Mouse (Mus musculus) MEL-GATA-1-ER (cell line): ENCODE results near the gene Bach2.

Source experiments
- DNase-seq: peaks from one replicate; pipeline ENCODE4 v3.0.0-alpha.2; 2012; ENCODE audit warnings: low read depth; ENCODE audit errors: extremely low read depth

Gene Bach2

DNA sequence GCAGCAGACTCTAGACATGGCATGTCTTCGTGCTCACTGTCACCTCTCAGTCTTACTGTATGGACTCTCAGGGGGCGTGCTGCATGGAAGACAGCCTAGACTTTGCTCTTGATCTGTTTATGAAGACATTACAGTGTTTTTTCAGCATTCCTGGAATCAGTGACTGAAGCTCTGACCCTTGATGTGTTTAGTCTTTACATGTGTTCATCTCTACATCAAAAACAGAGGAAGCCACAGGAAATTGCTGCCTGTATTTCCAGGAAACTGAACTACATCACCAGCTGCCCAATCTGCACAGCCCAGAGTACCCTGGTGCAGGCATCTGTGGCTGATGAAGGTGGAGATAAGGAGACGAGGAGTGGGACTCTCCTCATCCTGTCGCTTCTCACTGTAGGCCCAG lies 52.8 kb downstream of the Bach2 start:
- no peak for DNase-seq

DNA sequence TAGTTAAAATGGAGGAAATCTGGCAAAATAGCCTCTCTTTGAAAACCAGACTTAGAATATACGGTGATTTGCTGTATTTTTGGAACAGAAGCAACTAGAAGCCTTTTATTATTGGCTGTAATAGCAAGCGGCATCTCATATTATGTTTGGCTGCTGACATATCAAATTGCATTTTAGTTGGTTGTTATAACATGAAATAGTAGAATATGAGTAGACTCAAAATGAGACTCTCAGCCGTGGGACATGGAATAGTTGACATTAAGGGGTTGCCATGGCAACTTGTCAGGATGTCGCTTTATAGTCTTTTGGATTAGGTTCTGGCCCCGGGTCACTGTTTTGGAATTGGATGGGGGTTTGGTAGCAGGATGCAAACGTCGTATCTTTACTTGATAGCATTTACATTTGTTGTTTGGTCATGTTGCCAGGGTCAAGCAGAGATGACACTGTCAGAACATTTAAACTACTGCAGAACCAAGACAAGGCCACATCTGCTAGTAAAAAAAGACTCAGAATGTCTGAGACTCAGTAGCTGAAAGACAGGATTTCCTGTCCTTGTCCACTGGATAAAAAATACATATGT lies 55.2 kb downstream of the Bach2 start:
- no peak for DNase-seq

DNA sequence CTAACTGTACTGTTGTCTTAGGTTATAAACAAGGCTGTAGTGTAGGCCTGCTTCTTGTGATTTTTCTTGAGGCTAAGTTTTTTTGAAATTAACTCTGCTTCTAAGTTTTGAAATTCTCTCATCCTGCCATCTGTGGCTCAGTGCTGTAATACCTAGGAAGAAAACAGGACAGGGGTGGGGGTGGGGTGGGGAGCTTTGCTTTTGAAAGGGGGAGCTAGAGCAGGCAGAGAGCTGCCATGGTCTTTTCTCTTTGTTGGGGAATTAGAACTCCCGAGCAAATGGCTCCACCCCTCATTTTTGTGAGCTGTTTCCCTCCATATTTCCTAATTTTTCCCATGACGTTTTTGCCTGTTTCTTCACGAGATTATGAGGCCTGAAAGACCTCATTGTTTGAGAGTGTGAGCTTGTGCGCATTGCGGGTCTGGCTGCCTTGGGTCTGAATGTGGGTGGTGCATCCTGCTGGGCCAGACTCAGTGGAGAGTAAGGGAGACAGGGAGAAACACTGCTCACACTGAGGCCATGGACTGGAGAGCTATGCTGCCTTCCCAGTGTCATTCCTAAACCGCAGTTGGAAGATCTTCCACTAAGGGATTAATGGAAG lies 58.6 kb downstream of the Bach2 start:
- DNase-seq = no peak

GRCm38 (mm10) chr4:32299221-32299620 lies 60.6 kb downstream of the Bach2 start:
- no peak for DNase-seq

DNA sequence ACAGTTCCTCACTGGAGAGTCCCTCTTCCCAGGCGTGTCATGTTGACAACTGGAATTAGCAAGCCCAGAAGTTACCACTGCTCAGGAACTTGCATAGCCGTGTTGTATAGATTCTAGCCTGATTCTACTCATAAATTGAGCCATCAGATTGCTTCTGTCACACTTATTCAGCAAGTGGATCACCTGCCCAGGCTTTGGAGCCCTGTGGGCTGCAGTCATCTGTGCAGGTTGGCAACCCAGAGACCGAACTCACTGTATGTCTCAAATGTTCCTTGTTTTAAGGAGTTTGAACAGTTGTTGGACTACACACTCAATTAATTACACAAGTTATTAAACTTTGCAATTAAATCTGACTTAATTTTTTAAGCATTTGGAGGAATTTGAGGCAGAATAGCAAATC lies 61.4 kb downstream of the Bach2 start:
- no peak for DNase-seq

GRCm38 (mm10) chr4:32302668-32303067 lies 64.1 kb downstream of the Bach2 start:
- no peak for DNase-seq

GRCm38 (mm10) chr4:32303076-32303475 lies 64.5 kb downstream of the Bach2 start:
- DNase-seq = no peak

DNA sequence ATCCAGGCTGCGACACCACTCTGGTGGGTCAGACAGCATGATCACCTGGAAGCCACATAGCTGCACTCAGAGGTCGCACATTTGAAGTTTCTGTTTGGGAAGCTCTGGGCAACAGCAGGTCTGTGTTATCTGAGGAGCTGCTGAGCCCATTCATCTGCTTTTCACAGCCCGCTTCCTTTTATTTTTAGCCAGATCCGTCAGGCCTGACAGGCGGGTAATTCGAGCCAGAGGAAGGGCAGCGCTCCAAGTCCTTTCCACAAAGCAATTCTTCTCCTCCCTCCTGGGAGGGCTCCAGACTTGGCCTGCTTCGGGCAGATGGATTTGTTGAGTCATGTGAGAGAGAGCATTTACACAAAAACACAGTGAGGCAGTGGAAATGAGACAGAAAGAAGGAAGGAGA lies 65.1 kb downstream of the Bach2 start:
- peak; percentile 52 for DNase-seq

- peak; percentile 58 for DNase-seq
Observed at GRCm38 (mm10) chr4:32304221-32304703, 65.7 kb downstream of the Bach2 start.

GRCm38 (mm10) chr4:32305036-32305615 lies 66.5 kb downstream of the Bach2 start:
- DNase-seq = no peak

DNA sequence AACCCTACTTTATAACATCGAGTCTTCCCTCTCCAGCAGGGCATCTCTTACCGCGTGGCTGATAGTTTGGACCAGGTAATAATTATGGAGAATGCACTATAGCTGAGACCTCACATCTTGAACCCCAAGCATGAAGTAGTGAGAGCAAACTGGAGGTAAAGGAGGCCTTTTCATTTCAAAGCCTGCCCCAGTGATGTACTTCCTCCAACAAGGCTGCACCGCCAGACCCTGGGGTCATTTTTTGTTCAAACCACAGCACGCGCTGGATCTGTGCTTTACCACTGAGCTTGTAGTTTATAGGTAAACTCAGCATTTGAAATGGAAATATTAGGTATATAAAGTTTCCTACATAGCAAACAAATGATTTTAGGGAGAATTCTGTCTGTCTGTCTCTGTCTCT lies 67.1 kb downstream of the Bach2 start:
- no peak for DNase-seq

DNA sequence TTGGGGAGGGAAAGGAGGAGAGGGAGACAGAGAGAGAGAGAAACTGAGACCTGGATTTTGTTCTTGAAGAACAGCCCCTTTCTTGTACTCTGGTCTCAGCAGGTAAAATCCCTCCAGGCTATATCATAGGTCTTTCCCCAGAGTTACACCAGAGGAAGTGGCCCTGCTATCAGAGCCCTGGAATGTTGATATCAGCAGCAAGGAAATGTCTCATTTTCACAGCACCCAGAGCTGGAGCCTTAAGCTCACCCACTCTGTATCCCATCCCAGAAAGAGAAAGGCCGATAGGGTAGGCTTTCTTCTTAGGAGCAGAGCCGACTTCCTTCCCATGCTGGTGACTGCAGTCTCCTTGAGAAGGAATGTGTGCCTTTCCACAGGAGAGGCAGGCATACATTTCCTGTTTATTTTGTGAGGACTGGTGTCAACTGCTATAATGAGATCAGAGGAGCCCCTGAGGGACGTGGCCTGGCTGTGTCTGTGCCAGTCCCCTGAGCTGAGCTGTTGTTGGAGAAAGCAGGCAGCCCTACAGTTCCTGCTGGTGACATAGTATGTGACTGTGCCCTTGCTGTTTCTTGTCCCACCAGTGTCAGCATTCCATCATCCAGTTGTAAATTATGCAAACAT lies 67.7 kb downstream of the Bach2 start:
- no peak for DNase-seq

DNA sequence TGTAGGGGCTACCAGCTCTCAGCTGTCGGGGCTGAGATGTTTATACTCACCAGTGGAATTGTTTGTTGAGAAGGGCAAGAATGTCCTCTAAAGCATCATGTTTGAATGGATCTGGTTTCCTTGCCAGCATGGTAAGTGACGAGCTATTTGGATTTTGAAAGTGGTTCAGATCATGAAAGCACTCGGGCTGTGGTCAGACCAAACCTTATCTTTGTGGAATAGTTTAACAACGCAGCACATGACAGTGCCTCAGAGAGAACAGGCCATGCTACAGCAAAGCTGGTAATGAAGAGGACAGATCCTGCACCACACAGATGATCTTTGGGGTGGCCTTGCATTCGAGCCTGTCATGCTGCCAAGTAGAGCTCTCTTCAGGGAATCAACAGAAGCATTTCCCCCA lies 68.6 kb downstream of the Bach2 start:
- DNase-seq = no peak

GRCm38 (mm10) chr4:32312171-32312946 lies 73.8 kb downstream of the Bach2 start:
- no peak for DNase-seq

DNA sequence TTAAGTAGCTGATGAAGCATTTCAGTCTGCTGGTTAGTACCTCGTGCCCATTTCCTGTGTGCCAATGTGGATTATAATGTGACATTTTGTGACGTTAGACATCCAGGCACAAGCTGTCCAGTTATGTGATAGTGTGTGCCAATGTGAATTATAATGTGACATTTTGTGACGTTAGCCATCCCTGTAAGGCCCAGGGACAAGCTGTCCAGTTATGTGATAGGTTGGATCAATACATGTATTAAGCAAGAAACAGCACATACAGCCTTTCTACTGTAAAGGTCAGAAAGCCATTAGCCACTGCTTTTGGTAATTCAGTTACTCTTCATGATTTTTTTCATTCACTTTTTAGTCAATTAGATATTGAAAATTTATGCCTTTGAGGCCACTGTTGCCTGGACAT lies 76.3 kb downstream of the Bach2 start:
- no peak for DNase-seq

GRCm38 (mm10) chr4:32318608-32319007 lies 80.0 kb downstream of the Bach2 start:
- no peak for DNase-seq

DNA sequence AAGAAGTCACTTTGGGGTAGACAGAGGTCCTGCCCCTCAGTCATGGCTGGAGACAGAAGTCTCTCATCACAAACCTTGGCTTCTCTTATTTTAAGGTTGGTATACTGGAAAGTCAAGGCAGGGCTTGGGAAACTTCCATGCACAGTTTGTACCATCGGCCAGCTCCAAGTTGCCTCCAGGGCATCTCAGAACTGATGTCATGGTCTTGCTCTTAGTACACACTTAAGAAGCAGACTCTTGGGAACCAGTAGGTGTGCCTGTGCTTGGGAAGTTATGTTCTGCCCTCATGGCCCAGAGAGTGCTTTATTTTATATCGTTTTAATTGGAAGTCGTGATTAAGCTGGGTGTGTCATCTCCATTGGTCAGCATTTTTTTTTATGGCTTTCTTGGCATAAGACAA lies 80.7 kb downstream of the Bach2 start:
- DNase-seq = no peak

DNA sequence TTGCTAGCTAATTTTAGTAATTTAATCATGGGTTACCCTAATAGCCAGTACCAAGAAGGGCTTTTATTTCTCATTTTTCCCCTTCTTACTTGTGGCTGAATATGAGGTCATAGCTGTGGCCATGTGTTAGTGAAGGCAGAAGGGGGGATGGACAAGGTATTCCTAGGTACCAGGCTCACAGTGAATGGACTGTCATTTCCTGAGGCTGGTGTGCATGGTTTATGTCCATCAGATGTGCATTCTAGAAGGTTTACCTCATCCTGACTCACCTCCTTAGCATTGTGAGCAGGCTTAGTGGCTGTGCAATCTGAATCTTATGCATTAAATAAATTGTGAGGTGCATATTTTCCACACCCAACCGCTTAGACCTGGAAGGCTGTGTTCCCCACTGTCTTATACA lies 81.4 kb downstream of the Bach2 start:
- no peak for DNase-seq

DNA sequence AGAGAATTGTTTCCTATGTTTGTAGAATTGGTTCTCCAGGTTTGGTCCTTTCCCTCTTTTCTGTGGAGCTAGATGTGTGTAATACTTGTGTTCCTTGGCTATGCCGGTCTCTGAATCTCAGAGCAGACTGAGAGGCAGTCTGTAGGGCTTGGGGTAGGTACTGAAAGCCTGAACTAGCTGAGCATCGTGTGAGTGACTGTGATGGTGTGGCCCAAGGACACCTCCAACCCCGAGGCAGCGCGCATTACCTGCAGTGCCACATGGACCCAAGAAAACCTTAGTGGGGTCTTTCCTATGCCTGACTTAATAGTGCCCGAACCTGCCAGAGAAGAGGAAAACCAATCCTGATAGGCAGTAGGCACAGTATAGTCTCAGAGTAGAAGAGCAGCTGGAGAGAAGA lies 85.5 kb downstream of the Bach2 start:
- no peak for DNase-seq

DNA sequence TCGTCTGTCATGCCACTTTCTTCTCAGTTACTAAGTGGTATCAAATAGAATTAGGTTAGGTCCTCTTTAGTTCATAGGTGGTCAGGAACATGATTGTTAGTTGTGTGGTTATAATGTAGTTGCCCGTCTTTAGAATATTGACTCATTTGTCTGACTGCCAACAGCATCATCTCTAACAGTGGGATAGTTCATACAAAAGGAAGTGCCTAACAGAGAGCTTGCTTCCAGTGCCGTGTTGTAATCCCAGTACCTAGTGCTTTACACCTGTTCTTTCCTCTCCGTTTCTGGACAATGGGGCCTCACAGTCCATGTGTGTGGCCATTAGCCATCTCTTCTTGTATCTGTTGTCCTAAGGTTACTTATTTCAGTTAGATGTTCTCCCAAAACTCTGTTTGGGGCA lies 86.4 kb downstream of the Bach2 start:
- DNase-seq = no peak

- no peak for DNase-seq
Observed at GRCm38 (mm10) chr4:32325596-32325995, 87.0 kb downstream of the Bach2 start.

DNA sequence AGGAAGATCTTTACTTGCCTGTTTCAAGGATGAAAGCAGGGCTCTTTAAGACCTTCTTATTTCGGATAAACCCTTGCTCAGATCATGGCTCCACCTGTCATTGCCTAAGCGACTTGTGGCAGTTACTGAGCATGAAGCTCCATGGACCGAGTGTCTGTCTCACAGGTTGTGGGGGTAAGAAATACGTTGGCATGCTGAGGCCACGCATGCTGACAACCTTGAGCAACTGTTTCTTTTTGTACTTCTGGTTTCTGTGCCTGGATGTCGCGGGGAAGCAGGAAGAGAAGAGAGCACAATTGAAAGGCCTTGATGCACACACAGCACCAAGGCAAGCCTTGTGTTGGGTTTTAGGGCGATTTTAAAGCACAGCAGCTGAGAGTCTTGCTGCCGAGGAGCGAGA lies 87.7 kb downstream of the Bach2 start:
- no peak for DNase-seq
